Mouse (Mus musculus) thymus, adult 18-20 months (tissue): Measurements from ENCODE around the gene Ano4.
"Not testable (repeated sequence)": the region's sequence is repeated elsewhere in the genome, so short reads cannot be mapped to it uniquely, and the experiment has no call there.

Experiments used
- DNase-seq, 2 experiments: peaks; one replicate each; pipeline ENCODE4 v3.0.0; 2022; ENCODE audit warnings: mixed read lengths in 2 of 2

Ano4 gene

GRCm38 (mm10) chr10:89114381-89114780, 230.2 kb downstream of the Ano4 start:
- DNase-seq: no peak

GRCm38 (mm10) chr10:89111466-89111865, 233.1 kb downstream of the Ano4 start:
- DNase-seq: no peak

- DNase-seq: no peak
Measured at GRCm38 (mm10) chr10:89110917-89111316, 233.6 kb downstream of the Ano4 start.

GRCm38 (mm10) chr10:89103594-89103993, 241.0 kb downstream of the Ano4 start:
- DNase-seq: no peak

GRCm38 (mm10) chr10:89102025-89102424, 242.5 kb downstream of the Ano4 start:
- DNase-seq: no peak

GRCm38 (mm10) chr10:89098183-89098582, 246.4 kb downstream of the Ano4 start:
- DNase-seq: no peak

- no peak for DNase-seq
Measured at GRCm38 (mm10) chr10:89092350-89093040, 252.1 kb downstream of the Ano4 start.

GRCm38 (mm10) chr10:89077447-89077846, 267.1 kb downstream of the Ano4 start:
- DNase-seq: no peak

- DNase-seq: no peak
Measured at GRCm38 (mm10) chr10:89055891-89056290, 288.7 kb downstream of the Ano4 start.

- DNase-seq: not testable (repeated sequence)
Measured at GRCm38 (mm10) chr10:89044921-89045320, 299.6 kb downstream of the Ano4 start.

GRCm38 (mm10) chr10:89044166-89044565, 300.4 kb downstream of the Ano4 start:
- no peak for DNase-seq

- DNase-seq: no peak
Measured at GRCm38 (mm10) chr10:89018926-89019325, 325.6 kb downstream of the Ano4 start.

GRCm38 (mm10) chr10:89008303-89008702, 336.3 kb downstream of the Ano4 start:
- DNase-seq: no peak

GRCm38 (mm10) chr10:89004518-89004917, 340.0 kb downstream of the Ano4 start:
- no peak for DNase-seq

GRCm38 (mm10) chr10:88986925-88987324, 357.6 kb downstream of the Ano4 start:
- DNase-seq: no peak

GRCm38 (mm10) chr10:88983444-88983843, 361.1 kb downstream of the Ano4 start:
- DNase-seq: no peak

- no peak for DNase-seq
Measured at GRCm38 (mm10) chr10:88979451-88979850, 365.1 kb downstream of the Ano4 start.

GRCm38 (mm10) chr10:88978932-88979331, 365.6 kb downstream of the Ano4 start:
- DNase-seq: no peak

GRCm38 (mm10) chr10:88970951-88971725, 373.4 kb downstream of the Ano4 start:
- DNase-seq: no peak

GRCm38 (mm10) chr10:88968586-88968985, 376.0 kb downstream of the Ano4 start:
- no peak for DNase-seq

- no peak for DNase-seq
Measured at GRCm38 (mm10) chr10:88960791-88961190, 383.8 kb downstream of the Ano4 start.

GRCm38 (mm10) chr10:88950297-88950653, 394.3 kb downstream of the Ano4 start:
- no peak for DNase-seq

- no peak for DNase-seq
Measured at GRCm38 (mm10) chr10:88949649-88950296, 394.8 kb downstream of the Ano4 start.
